Mouse (Mus musculus) kidney, embryonic 15.5 days (tissue): Measurements from ENCODE around the gene Gm42417. TPM values are rescaled to one million over a fixed set of nuclear protein-coding genes. Genes with fewer than 3 reads are reported as not detected.

ENCODE experiments used
- ATAC-seq: fragments of 200-750 bp; cut with Nextera tagmentation; replicated peaks from 2 replicates; pipeline ENCODE4 v1.8.0; 2017; ENCODE audit warnings: moderate TSS enrichment; ENCODE audit not compliant: low FRiP score
- H3K27ac ChIP-seq: fragments of 300-500 bp; sonication (generic); 2 replicates; pipeline ENCODE4 v1.5.1; 2015; ENCODE audit warnings: mild to moderate bottlenecking, inconsistent platforms
- H3K27me3 ChIP-seq: fragments of 300-500 bp; sonication (generic); 2 replicates; pipeline ENCODE4 v1.6.1; 2015; ENCODE audit warnings: inconsistent platforms
- H3K36me3 ChIP-seq: fragments of 300-500 bp; sonication (generic); 2 replicates; pipeline ENCODE4 v1.6.1; 2015; ENCODE audit warnings: inconsistent platforms
- H3K4me1 ChIP-seq: fragments of 300-500 bp; sonication (generic); 2 replicates; pipeline ENCODE4 v1.6.1; 2015; ENCODE audit warnings: inconsistent platforms
- H3K4me2 ChIP-seq: fragments of 300-500 bp; sonication (generic); 2 replicates; pipeline ENCODE4 v1.6.1; 2015; ENCODE audit warnings: moderate library complexity, mild to moderate bottlenecking, inconsistent platforms
- H3K4me3 ChIP-seq: fragments of 300-500 bp; sonication (generic); replicated peaks from 2 replicates; pipeline ENCODE4 v1.5.1; 2015; ENCODE audit warnings: mild to moderate bottlenecking, inconsistent platforms
- H3K9ac ChIP-seq: fragments of 300-500 bp; sonication (generic); 2 replicates; pipeline ENCODE4 v1.6.1; 2015; ENCODE audit warnings: mild to moderate bottlenecking, inconsistent platforms
- H3K9me3 ChIP-seq: fragments of 300-500 bp; sonication (generic); replicated peaks from 2 replicates; pipeline ENCODE4 v1.6.1; 2016; ENCODE audit warnings: inconsistent platforms
- WGBS: fragments of 180-500 bp; shearing (Covaris S2); methylation state at CpG from one replicate; pipeline ENCODE4 v1.1.7; 2015; ENCODE audit warnings: mixed read lengths; 5-methylcytosine and 5-hydroxymethylcytosine counted together
- polyA plus RNA-seq: library from polyadenylated mRNA; unstranded; fragments of >200 nt; fragmentation: Nextera tagmentation; extraction: Ambion mirVana; gene quantifications from 2 replicates; pipeline ENCODE4 v1.2.1, GENCODE M21; 2015

Gene Gm42417
- polyA plus RNA-seq, 1 experiment from 2014 or later: 0.32 TPM

- Histone ChIP-seq H3K9me3 (no peaks in the 10 kb centered on the region), H3K36me3 (peaks cover 54% of the 10 kb centered on the region), H3K4me1 (peaks cover 8% of the 10 kb centered on the region), H3K27ac (no peak overlapping the region), H3K4me2 (no peak overlapping the region), H3K9ac (no peak overlapping the region), H3K27me3 (no peaks in the 10 kb centered on the region), H3K4me3 (no peak overlapping the region)
- WGBS: 39% methylated on average over 1 of the region's 1 CpGs
- no peak for ATAC-seq
Observed at GRCm38 (mm10) chr1:36528351-36528750, 10.9 kb downstream of the Gm42417 start.

GRCm38 (mm10) chr1:36526903-36527302 lies 12.3 kb downstream of the Gm42417 start:
- Histone ChIP-seq H3K4me1 (peaks cover 16% of the 10 kb centered on the region), H3K27me3 (no peaks in the 10 kb centered on the region), H3K9me3 (no peaks in the 10 kb centered on the region), H3K36me3 (peaks cover 69% of the 10 kb centered on the region), H3K4me2 (no peak overlapping the region), H3K27ac (no peak overlapping the region), H3K9ac (no peak overlapping the region), H3K4me3 (no peak overlapping the region)
- ATAC-seq: no peak
- 85% methylated on average over 10 of the region's 10 CpGs for WGBS

GRCm38 (mm10) chr1:36525774-36526173 lies 13.5 kb downstream of the Gm42417 start:
- 92% methylated on average over 12 of the region's 12 CpGs for WGBS
- Histone ChIP-seq H3K27me3 (no peaks in the 10 kb centered on the region), H3K9ac (no peak overlapping the region), H3K4me3 (no peak overlapping the region), H3K4me1 (peaks cover 16% of the 10 kb centered on the region), H3K9me3 (no peaks in the 10 kb centered on the region), H3K4me2 (no peak overlapping the region), H3K27ac (no peak overlapping the region), H3K36me3 (peaks cover 70% of the 10 kb centered on the region)
- ATAC-seq: no peak

DNA sequence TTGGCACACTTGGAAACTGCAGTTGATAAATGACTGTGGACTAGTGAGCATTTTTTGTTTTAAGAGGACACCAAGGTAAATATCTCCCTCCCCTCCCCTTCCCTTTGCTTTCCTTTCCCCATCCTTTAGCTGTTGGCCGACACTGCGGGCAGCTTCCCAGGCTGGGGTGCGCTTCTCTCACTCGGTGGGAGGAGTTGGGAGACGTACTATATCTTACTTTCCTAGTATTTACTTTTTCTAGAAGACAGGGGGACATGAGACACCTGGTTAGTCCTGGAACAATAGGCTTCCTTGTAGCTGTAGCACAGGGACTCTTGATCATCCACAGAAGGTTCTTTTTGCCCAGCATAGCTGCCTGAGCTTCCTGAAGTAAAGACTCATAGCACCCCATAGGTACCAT lies 15.2 kb downstream of the Gm42417 start:
- Histone ChIP-seq H3K9me3 (no peaks in the 10 kb centered on the region), H3K27me3 (no peaks in the 10 kb centered on the region), H3K36me3 (peaks cover 79% of the 10 kb centered on the region), H3K4me2 (no peak overlapping the region), H3K4me1 (peaks cover 19% of the 10 kb centered on the region), H3K9ac (no peak overlapping the region), H3K4me3 (no peak overlapping the region), H3K27ac (no peak overlapping the region)
- WGBS: 50% methylated on average over 5 of the region's 5 CpGs
- no peak for ATAC-seq

GRCm38 (mm10) chr1:36523332-36524013 lies 15.8 kb downstream of the Gm42417 start:
- H3K4me1 ChIP-seq: peaks cover 19% of the 10 kb centered on the region
- WGBS: 54% methylated on average over 9 of the region's 9 CpGs
- H3K4me2 ChIP-seq: no peak overlapping the region
- H3K4me3 ChIP-seq: no peak overlapping the region
- H3K27ac ChIP-seq: peak overlapping the region; percentile 41; the same call in 1 of the 2 replicates
- peaks cover 85% of the 10 kb centered on the region for H3K36me3 ChIP-seq
- H3K9ac ChIP-seq: no peak overlapping the region
- ATAC-seq: no peak
- H3K9me3 ChIP-seq: no peaks in the 10 kb centered on the region
- no peaks in the 10 kb centered on the region for H3K27me3 ChIP-seq

DNA sequence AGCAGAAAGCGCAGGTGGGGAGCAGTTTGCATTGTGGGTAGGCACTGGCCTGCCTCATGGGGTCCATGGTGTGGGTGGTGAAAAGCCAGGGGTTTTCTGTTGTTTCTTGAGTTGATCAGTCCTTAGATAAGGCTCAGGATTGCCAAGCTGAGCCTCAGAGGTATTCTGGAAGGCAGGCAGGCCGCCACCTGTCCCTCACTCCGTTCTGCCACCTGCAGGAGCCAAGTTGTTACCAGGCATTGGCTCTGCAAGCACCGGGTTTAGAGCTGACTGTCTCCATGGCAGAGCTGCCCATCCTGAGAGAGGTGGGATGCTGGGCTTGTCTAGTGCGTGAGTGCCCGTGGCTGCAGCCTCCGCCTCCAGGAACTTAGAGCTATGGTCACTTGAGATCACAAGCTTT lies 17.0 kb downstream of the Gm42417 start:
- Histone ChIP-seq H3K4me1 (peaks cover 19% of the 10 kb centered on the region), H3K36me3 (peaks cover 96% of the 10 kb centered on the region), H3K27me3 (no peaks in the 10 kb centered on the region), H3K4me3 (no peak overlapping the region), H3K9ac (no peak overlapping the region), H3K27ac (no peak overlapping the region), H3K9me3 (no peaks in the 10 kb centered on the region), H3K4me2 (no peak overlapping the region)
- no peak for ATAC-seq
- 93% methylated on average over 7 of the region's 7 CpGs for WGBS

GRCm38 (mm10) chr1:36519626-36520025 lies 19.6 kb downstream of the Gm42417 start:
- no peak overlapping the region for H3K27ac ChIP-seq
- H3K4me2 ChIP-seq: no peak overlapping the region
- H3K9ac ChIP-seq: no peak overlapping the region
- WGBS: 69% methylated on average over 11 of the region's 11 CpGs
- no peaks in the 10 kb centered on the region for H3K9me3 ChIP-seq
- no peak for ATAC-seq
- no peaks in the 10 kb centered on the region for H3K27me3 ChIP-seq
- H3K4me3 ChIP-seq: no peak overlapping the region
- peaks cover 88% of the 10 kb centered on the region for H3K36me3 ChIP-seq
- H3K4me1 ChIP-seq: peaks cover 27% of the 10 kb centered on the region

- H3K4me1 ChIP-seq: peaks cover 32% of the 10 kb centered on the region
- no peak overlapping the region for H3K9ac ChIP-seq
- WGBS: 78% methylated on average over 3 of the region's 3 CpGs
- H3K27me3 ChIP-seq: no peaks in the 10 kb centered on the region
- ATAC-seq: no peak
- no peak overlapping the region for H3K27ac ChIP-seq
- H3K4me3 ChIP-seq: no peak overlapping the region
- H3K4me2 ChIP-seq: no peak overlapping the region
- peaks cover 80% of the 10 kb centered on the region for H3K36me3 ChIP-seq
- H3K9me3 ChIP-seq: no peaks in the 10 kb centered on the region
Observed at GRCm38 (mm10) chr1:36518259-36518658, 21.0 kb downstream of the Gm42417 start.

GRCm38 (mm10) chr1:36513718-36514117 lies 25.5 kb downstream of the Gm42417 start:
- peak overlapping the region; percentile 99 for H3K4me3 ChIP-seq
- 61% methylated on average over 2 of the region's 2 CpGs for WGBS
- H3K4me1 ChIP-seq: peaks cover 28% of the 10 kb centered on the region
- peak overlapping the region; percentile 93 for H3K4me2 ChIP-seq
- no peak for ATAC-seq
- peak overlapping the region; percentile 94; the same call in 1 of the 2 replicates for H3K9ac ChIP-seq
- H3K9me3 ChIP-seq: no peaks in the 10 kb centered on the region
- no peak overlapping the region for H3K27ac ChIP-seq
- H3K27me3 ChIP-seq: no peaks in the 10 kb centered on the region
- peaks cover 36% of the 10 kb centered on the region for H3K36me3 ChIP-seq

DNA sequence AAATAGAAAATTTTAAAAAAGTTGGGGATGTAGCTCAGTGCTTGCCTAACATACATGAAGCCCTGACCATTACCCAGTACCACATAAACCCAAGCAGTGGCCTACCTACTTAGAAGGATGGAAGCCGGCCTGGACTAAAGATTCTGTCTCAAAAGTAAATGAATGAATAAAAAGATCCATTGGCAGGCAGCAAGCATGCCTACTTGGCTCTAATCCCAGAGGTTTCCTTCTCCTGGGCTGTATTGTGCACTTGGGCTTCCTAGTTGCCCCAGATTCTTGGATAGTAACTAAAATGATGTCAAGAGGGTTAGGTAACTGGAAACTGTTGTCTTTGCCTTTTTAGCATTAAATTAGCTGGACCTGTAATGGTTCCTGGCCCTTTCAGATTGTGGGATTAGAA lies 25.9 kb downstream of the Gm42417 start:
- Histone ChIP-seq H3K4me3 (peak overlapping the region; percentile 99), H3K9ac (peak overlapping the region; percentile 94), H3K4me1 (peaks cover 28% of the 10 kb centered on the region), H3K36me3 (peaks cover 32% of the 10 kb centered on the region), H3K27me3 (no peaks in the 10 kb centered on the region), H3K9me3 (no peaks in the 10 kb centered on the region), H3K4me2 (peak overlapping the region; percentile 93), H3K27ac (0 out of 2 replicates have a peak overlapping the region, but pooled peaks have one; percentile 100)
- no peak for ATAC-seq
- WGBS: 6% methylated on average over 1 of the region's 1 CpGs

- H3K4me2 ChIP-seq: peak overlapping the region; percentile 93
- no peaks in the 10 kb centered on the region for H3K27me3 ChIP-seq
- H3K4me3 ChIP-seq: peak overlapping the region; percentile 99
- H3K36me3 ChIP-seq: peaks cover 30% of the 10 kb centered on the region; the same call in 1 of the 2 replicates
- under 1% methylated on average over 16 of the region's 16 CpGs for WGBS
- peaks cover 28% of the 10 kb centered on the region for H3K4me1 ChIP-seq
- no peaks in the 10 kb centered on the region for H3K9me3 ChIP-seq
- peak overlapping the region; percentile 100 for H3K27ac ChIP-seq
- H3K9ac ChIP-seq: peak overlapping the region; percentile 94
- no peak for ATAC-seq
Observed at GRCm38 (mm10) chr1:36512966-36513280, 26.3 kb downstream of the Gm42417 start.

DNA sequence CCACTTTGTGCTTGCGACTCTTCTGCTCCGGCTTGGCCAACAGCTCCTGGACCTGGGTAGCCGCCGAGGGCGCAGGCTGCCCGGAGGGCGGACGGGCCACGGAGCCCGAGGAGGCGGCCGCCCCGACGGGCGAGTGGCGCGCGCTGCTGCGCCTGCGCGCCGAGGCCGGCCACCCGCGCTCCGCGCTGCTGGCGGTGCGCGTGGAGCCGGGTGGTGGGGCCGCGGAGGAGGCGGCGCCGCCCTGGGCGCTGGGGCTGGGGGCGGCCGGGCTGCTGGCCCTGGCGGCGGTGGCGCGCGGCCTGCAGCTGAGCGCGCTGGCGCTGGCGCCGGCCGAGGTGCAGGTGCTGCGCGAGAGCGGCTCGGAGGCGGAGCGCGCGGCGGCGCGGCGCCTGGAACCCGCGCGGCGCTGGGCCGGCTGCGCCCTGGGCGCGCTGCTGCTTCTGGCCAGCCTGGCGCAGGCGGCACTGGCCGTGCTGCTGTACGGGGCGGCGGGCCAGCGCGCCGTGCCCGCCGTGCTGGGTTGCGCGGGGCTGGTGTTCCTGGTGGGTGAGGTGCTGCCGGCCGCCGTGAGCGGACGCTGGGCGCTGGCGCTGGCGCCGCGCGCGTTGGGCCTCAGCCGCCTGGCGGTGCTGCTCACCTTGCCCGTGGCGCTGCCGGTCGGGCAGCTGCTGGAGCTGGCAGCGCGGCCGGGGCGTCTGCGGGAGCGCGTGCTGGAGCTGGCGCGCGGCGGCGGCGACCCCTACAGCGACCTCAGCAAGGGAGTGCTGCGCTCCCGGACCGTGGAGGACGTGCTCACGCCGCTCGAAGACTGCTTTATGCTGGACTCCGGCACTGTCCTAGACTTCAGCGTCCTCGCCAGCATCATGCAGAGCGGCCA lies 26.9 kb downstream of the Gm42417 start:
- Histone ChIP-seq H3K9ac (peak overlapping the region; percentile 94), H3K4me1 (peaks cover 28% of the 10 kb centered on the region), H3K4me2 (peak overlapping the region; percentile 93), H3K36me3 (peaks cover 27% of the 10 kb centered on the region; the same call in 1 of the 2 replicates), H3K4me3 (peak overlapping the region; percentile 99), H3K27ac (peak overlapping the region; percentile 100), H3K9me3 (no peaks in the 10 kb centered on the region), H3K27me3 (no peaks in the 10 kb centered on the region)
- ATAC-seq: peak; percentile 75
- WGBS: under 1% methylated on average over 102 of the region's 126 CpGs
